Mouse (Mus musculus) left cerebral cortex, postnatal 10 days (tissue): Measurements from ENCODE around the gene Fam110c. TPM values are rescaled to one million over a fixed set of nuclear protein-coding genes. Genes with fewer than 3 reads are reported as not detected.
A peak's percentile ranks its signal among the peaks of the same experiment; 100 is the strongest.

Experiments
- DNase-seq, 2 experiments: peaks; one replicate each; pipeline ENCODE4 v3.0.0; 2021 to 2022; ENCODE audit warnings: low spot score in 2 of 2, mixed read lengths in 1 of 2; ENCODE audit errors: extremely low spot score in 1 of 2
- intact Hi-C: fragments of 180-260 bp; cut with DNase I; formaldehyde crosslinking; loops from one replicate; pipeline ENCODE4 v1.15.1; 2025
- total RNA-seq, 2 experiments: library from RNA; stranded (reverse); gene quantifications; 2 replicates each; pipeline ENCODE4 v1.2.3; 2021

The Fam110c gene
- total RNA-seq, 2 experiments from 2014 or later = 0.11 TPM; not detected in 1

DNA sequence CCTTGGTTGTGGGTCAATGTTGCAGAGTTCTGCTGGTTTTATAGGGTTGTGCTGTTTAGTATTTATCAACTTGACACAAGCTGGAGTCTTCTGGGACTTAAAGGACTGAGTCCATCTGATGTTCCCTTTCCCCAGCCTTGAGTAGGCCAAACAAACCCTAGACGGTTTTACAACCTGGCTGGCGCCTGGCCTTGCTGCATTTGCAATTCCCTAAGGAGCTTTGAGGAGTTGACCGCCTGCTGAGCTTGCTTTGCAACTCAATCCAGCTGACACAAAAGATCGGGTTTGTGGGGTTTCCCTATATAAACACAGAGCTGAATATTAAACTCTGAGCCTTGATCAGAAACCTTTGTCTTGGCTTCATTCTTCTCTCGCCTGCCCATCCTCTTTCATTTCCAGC, 18.8 kb downstream of the Fam110c start:
- DNase-seq = no peak
- intact Hi-C loops = no loop called here

- intact Hi-C loops = no loop called here
Measured at GRCm38 (mm10) chr12:31097185-31097584, 23.5 kb downstream of the Fam110c start.

GRCm38 (mm10) chr12:31101190-31101589, 27.5 kb downstream of the Fam110c start:
- DNase-seq = no peak
- intact Hi-C loops = no loop called here

More at GRCm38 (mm10) chr12:31097185-31097584, 23.5 kb downstream of the Fam110c start:
- DNase-seq = no peak

- intact Hi-C loops = no loop called here
- no peak for DNase-seq
Measured at GRCm38 (mm10) chr12:31101821-31102220, 28.2 kb downstream of the Fam110c start.

- intact Hi-C loops = no loop called here
- DNase-seq = peak; percentile 46 to 50
Measured at GRCm38 (mm10) chr12:31116005-31116466, 42.4 kb downstream of the Fam110c start.

GRCm38 (mm10) chr12:31120535-31120934, 46.9 kb downstream of the Fam110c start:
- intact Hi-C loops = no loop called here

DNA sequence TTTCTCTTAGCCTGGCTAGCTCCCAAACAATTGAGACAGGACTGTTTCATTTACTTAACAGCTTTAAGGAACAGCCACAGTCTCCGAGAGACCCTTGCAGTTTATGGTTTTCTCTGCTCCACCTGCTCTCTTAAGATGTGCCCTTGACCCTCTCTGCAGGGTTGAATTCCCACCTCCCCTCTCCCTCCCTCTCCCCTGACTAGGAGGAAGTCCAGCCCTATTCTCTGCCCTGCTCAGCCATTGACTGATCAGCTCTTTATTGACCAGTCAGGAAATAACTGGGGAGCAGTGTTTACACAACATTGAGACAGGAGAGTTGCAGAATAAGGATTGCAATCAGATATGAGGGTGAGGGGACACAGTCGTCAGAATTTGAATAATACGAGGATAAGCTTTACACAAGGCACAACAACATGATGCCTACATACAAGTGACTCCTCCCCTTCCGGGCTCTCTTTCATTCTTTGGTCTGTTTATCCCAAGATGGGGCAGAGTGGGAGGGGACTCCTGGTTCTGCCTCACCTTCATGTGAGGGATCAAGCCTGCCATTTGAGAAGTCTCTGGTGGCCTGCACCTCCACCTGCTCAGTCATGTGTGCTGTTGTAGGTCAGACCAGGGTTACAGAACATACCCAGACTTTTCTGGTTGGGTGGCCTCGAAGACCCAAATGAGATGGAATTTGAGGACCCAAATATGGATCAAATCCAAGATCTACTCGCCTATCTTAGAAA, 49.4 kb downstream of the Fam110c start:
- intact Hi-C loops = no loop called here

More at GRCm38 (mm10) chr12:31120535-31120934, 46.9 kb downstream of the Fam110c start:
- DNase-seq = no peak

GRCm38 (mm10) chr12:31126071-31126470, 52.4 kb downstream of the Fam110c start:
- intact Hi-C loops = no loop called here
- DNase-seq = no peak

More for the DNA sequence above, 49.4 kb downstream of the Fam110c start:
- DNase-seq = no peak

- intact Hi-C loops = no loop called here
- DNase-seq = no peak
Measured at GRCm38 (mm10) chr12:31129548-31129947, 55.9 kb downstream of the Fam110c start.

Other genes starting within 250 kb of the Fam110c start
- gene Alkal2, start 189.5 kb upstream of the Fam110c start, total RNA-seq = 1 to 10 TPM; 1.3 to 1.6 TPM
- 10 to 100 TPM; 49.7 to 52.4 TPM for gene Acp1, start 162.3 kb upstream of the Fam110c start, total RNA-seq
- gene Sh3yl1, start 162.2 kb upstream of the Fam110c start, total RNA-seq = 10 to 100 TPM; 20.4 to 21.5 TPM
- gene Gm6993, start 166.9 kb downstream of the Fam110c start, total RNA-seq = not detected
- gene Lamb1, start 191.4 kb downstream of the Fam110c start, total RNA-seq = 10 to 100 TPM; 33.1 to 35.1 TPM